In the genomic region with DNA sequence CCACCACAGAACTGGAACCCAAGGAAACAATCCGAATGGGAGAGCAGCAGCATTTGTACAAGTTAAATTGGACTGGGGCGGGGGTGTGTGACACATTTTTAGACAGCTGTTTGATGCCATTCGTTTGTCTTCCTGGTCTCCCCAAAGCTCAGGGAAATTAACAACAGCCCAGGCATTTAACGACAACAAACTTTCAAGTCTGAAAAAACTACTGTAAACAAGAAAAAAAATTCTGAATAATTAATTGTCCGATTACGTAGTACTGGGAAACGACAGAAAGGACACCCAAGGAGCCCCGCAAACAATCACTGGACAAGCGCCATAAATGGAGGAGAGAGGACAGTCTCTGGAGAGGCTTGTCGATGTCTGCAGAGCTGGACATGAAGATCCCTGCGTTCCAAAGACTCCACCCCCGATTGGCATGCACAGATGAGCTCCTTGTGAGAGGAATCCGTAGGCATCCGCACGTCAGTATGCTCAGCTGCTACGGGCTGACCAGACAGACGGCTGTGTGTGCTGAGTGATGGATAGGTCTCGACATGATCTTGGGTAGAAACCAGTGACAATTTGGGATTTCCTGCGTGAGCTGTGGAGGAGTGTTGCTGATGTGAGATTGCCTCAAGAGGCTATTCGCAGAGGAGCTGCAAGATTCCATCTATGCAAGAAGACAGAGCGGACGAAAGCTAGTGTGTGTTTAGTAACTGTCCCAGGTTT, we compare ENCODE assay signal across 19 mouse cellular contexts. TPM values are rescaled to one million over a fixed set of nuclear protein-coding genes. Genes with fewer than 3 reads are reported as not detected.
DNase-seq lines count a peak whose midpoint lies in the region; ATAC-seq and TF ChIP-seq lines count a peak whose summit lies in the region.
"Had no signal": no experiment of that assay in that cellular context is flagged by ENCODE, and none has a peak within 500 bp of the region (broad histone marks: within the 10 kb centered on the region; RNA-seq: fewer than 3 reads in every experiment).

No protein-coding gene starts in this region.

- H3K36me3 ChIP-seq in embryonic facial prominence, embryonic 14.5 days (ENCODE audit: control insufficient read depth, insufficient read depth, low read length): no peaks in the 10 kb centered on the region
- H3K36me3 ChIP-seq in embryonic facial prominence, embryonic 10.5 days (replicated peaks): no peaks in the 10 kb centered on the region
- H3K36me3 ChIP-seq in kidney, embryonic 15.5 days: no peaks in the 10 kb centered on the region
- H3K36me3 ChIP-seq in lung, postnatal 0 days (ENCODE audit: insufficient read depth, low read length): no peaks in the 10 kb centered on the region
- H3K36me3 ChIP-seq in stomach, embryonic 16.5 days (ENCODE audit: control insufficient read depth, insufficient read depth, low read length): no peaks in the 10 kb centered on the region
- H3K36me3 ChIP-seq: hindbrain, embryonic 10.5 days; limb, embryonic 12.5 days; liver, embryonic 15.5 days had no signal

- 71% methylated on average over 22 of the region's 22 CpGs for WGBS in embryonic facial prominence, embryonic 14.5 days
- 86% methylated on average over 22 of the region's 22 CpGs for WGBS in embryonic facial prominence, embryonic 10.5 days
- WGBS in kidney, embryonic 15.5 days: 69% methylated on average over 22 of the region's 22 CpGs
- 46% methylated on average over 22 of the region's 22 CpGs for WGBS in lung, postnatal 0 days
- WGBS in lung, adult 2 months: 52% methylated on average over 22 of the region's 22 CpGs
- 64% methylated on average over 22 of the region's 22 CpGs for WGBS in stomach, embryonic 16.5 days

- H3K4me1 ChIP-seq in embryonic facial prominence, embryonic 14.5 days (ENCODE audit: control insufficient read depth, insufficient read depth, low read length): no peaks in the 10 kb centered on the region
- peaks cover 5% of the 10 kb centered on the region; the same call in 1 of the 2 replicates for H3K4me1 ChIP-seq in embryonic facial prominence, embryonic 10.5 days
- peaks cover 6% of the 10 kb centered on the region; the same call in 1 of the 2 replicates for H3K4me1 ChIP-seq in kidney, embryonic 15.5 days
- no peaks in the 10 kb centered on the region for H3K4me1 ChIP-seq in lung, postnatal 0 days (ENCODE audit: insufficient read depth, low read depth, low read length)
- no peaks in the 10 kb centered on the region for H3K4me1 ChIP-seq in lung, adult 2 months (ENCODE audit: control insufficient read depth, insufficient read depth, low read length)
- H3K4me1 ChIP-seq in stomach, embryonic 16.5 days (ENCODE audit: control insufficient read depth, insufficient read depth, low read length): no peaks in the 10 kb centered on the region
- H3K4me1 ChIP-seq: liver, embryonic 15.5 days had no signal

- TF ChIP-seq CTCF in lung, postnatal 0 days (IDR thresholded peaks at IDR 0.05): no peak
- no peak for TF ChIP-seq CTCF in lung, adult 2 months (IDR thresholded peaks at IDR 0.05; ENCODE audit: insufficient read depth, low read length)

- no peak for TF ChIP-seq POLR2A in lung, adult 2 months (IDR thresholded peaks at IDR 0.05; ENCODE audit: borderline replicate concordance, extremely low read depth, low read depth, low read length)

- no peak overlapping the region for H3K4me3 ChIP-seq in embryonic facial prominence, embryonic 14.5 days (ENCODE audit: low read depth, low read length)
- H3K4me3 ChIP-seq in embryonic facial prominence, embryonic 10.5 days: no peak overlapping the region
- H3K4me3 ChIP-seq in kidney, embryonic 15.5 days (replicated peaks): no peak overlapping the region
- no peak overlapping the region for H3K4me3 ChIP-seq in lung, postnatal 0 days (ENCODE audit: low read depth, low read length)
- no peak overlapping the region for H3K4me3 ChIP-seq in lung, adult 2 months (replicated peaks; ENCODE audit: extremely low read depth, low read depth, low read length)
- H3K4me3 ChIP-seq in stomach, embryonic 16.5 days (replicated peaks; ENCODE audit: low read length): no peak overlapping the region
- H3K4me3 ChIP-seq: gastrocnemius, adult 2 months; hindbrain, embryonic 10.5 days; limb, embryonic 12.5 days; liver, embryonic 15.5 days had no signal

- TF ChIP-seq EP300 in lung, postnatal 0 days (IDR thresholded peaks at IDR 0.05): no peak

- DNase-seq in embryonic facial prominence, embryonic 14.5 days (ENCODE audit: low spot score): peak; percentile 61
- DNase-seq in embryonic facial prominence, embryonic 10.5 days (ENCODE audit: low spot score): no peak
- no peak for DNase-seq in kidney, postnatal 36 days
- DNase-seq in lung, postnatal 0 days (ENCODE audit: low spot score): peak; percentile 6
- DNase-seq in lung, adult 2 months: no peak
- DNase-seq in adrenal gland, postnatal 36 days: no peak
- DNase-seq: adrenal gland, adult 2 months; cerebellum, adult 9-11 months; gastrocnemius, adult 2 months; layer of hippocampus, adult 9-11 months had no signal

- no peak overlapping the region for H3K9ac ChIP-seq in embryonic facial prominence, embryonic 14.5 days (ENCODE audit: low read depth, low read length)
- H3K9ac ChIP-seq in kidney, embryonic 15.5 days: no peak overlapping the region
- no peak overlapping the region for H3K9ac ChIP-seq in lung, postnatal 0 days (replicated peaks; ENCODE audit: low read depth)
- H3K9ac ChIP-seq in stomach, embryonic 16.5 days (ENCODE audit: low read length): no peak overlapping the region
- H3K9ac ChIP-seq: limb, embryonic 12.5 days; liver, embryonic 15.5 days had no signal

- H3K27ac ChIP-seq in embryonic facial prominence, embryonic 14.5 days (replicated peaks; ENCODE audit: low read depth, low read length): no peak overlapping the region
- H3K27ac ChIP-seq in embryonic facial prominence, embryonic 10.5 days (replicated peaks): no peak overlapping the region
- 0 out of 2 replicates have a peak overlapping the region, but pooled peaks have one; percentile 3 for H3K27ac ChIP-seq in kidney, embryonic 15.5 days
- H3K27ac ChIP-seq in lung, postnatal 0 days (ENCODE audit: low read length): no peak overlapping the region
- H3K27ac ChIP-seq in stomach, embryonic 16.5 days (ENCODE audit: low read length): no peak overlapping the region
- H3K27ac ChIP-seq: gastrocnemius, adult 2 months; hindbrain, embryonic 10.5 days; limb, embryonic 12.5 days; liver, embryonic 15.5 days had no signal

- H3K4me2 ChIP-seq in embryonic facial prominence, embryonic 14.5 days (ENCODE audit: low read depth, low read length): no peak overlapping the region
- H3K4me2 ChIP-seq in kidney, embryonic 15.5 days: peak overlapping the region; percentile 20; the same call in 1 of the 2 replicates
- peak overlapping the region; percentile 22; the same call in 1 of the 2 replicates for H3K4me2 ChIP-seq in lung, postnatal 0 days (replicated peaks; ENCODE audit: low read depth, low read length)
- H3K4me2 ChIP-seq in stomach, embryonic 16.5 days (ENCODE audit: low read depth, low read length): 0 out of 2 replicates have a peak overlapping the region, but pooled peaks have one; percentile 2
- H3K4me2 ChIP-seq: heart, embryonic 11.5 days; limb, embryonic 12.5 days; liver, embryonic 15.5 days; midbrain, embryonic 11.5 days had no signal

- H3K27me3 ChIP-seq in embryonic facial prominence, embryonic 14.5 days (replicated peaks; ENCODE audit: control insufficient read depth, insufficient read depth, low read length): no peaks in the 10 kb centered on the region
- no peaks in the 10 kb centered on the region for H3K27me3 ChIP-seq in embryonic facial prominence, embryonic 10.5 days (replicated peaks; ENCODE audit: low read depth, poor library complexity, severe bottlenecking)
- no peaks in the 10 kb centered on the region for H3K27me3 ChIP-seq in kidney, embryonic 15.5 days
- no peaks in the 10 kb centered on the region for H3K27me3 ChIP-seq in lung, postnatal 0 days (replicated peaks; ENCODE audit: insufficient read depth, low read length)
- H3K27me3 ChIP-seq in stomach, embryonic 16.5 days (ENCODE audit: control insufficient read depth, insufficient read depth, low read length): no peaks in the 10 kb centered on the region
- H3K27me3 ChIP-seq: limb, embryonic 12.5 days; liver, embryonic 15.5 days had no signal

- H3K9me3 ChIP-seq in embryonic facial prominence, embryonic 14.5 days (ENCODE audit: control insufficient read depth, low read length): 0 out of 2 replicates have a peak, but pooled peaks cover 4% of the 10 kb centered on the region
- H3K9me3 ChIP-seq in embryonic facial prominence, embryonic 10.5 days: peaks cover 4% of the 10 kb centered on the region; the same call in 1 of the 2 replicates
- H3K9me3 ChIP-seq in kidney, embryonic 15.5 days (replicated peaks): no peaks in the 10 kb centered on the region
- no peaks in the 10 kb centered on the region for H3K9me3 ChIP-seq in lung, postnatal 0 days (ENCODE audit: low read length)
- peaks cover 5% of the 10 kb centered on the region; the same call in 1 of the 2 replicates for H3K9me3 ChIP-seq in stomach, embryonic 16.5 days (replicated peaks; ENCODE audit: control insufficient read depth, low read length)
- H3K9me3 ChIP-seq: liver, embryonic 15.5 days had no signal

- ATAC-seq in embryonic facial prominence, embryonic 14.5 days (ENCODE audit: low read depth): peak; percentile 55; the same call in 1 of the 2 replicates
- ATAC-seq in kidney, embryonic 15.5 days (replicated peaks; ENCODE audit: low FRiP score): no peak
- no peak for ATAC-seq in lung, postnatal 0 days
- no peak for ATAC-seq in stomach, embryonic 16.5 days (ENCODE audit: insufficient read depth, low FRiP score)
- ATAC-seq: intestine, embryonic 16.5 days had no signal

RNA-seq across cellular contexts. Expression of a gene that starts 21.0 kb away (rescaled TPM):
- 0.51 and 0.72 TPM in 2 replicates for polyA plus RNA-seq in embryonic facial prominence, embryonic 14.5 days (2014; fragmentation: Nextera tagmentation; extraction: Ambion mirVana)
- polyA plus RNA-seq in embryonic facial prominence, embryonic 10.5 days (2016; fragmentation: Nextera tagmentation; extraction: Ambion mirVana): 0.21 and 0.41 TPM in 2 replicates
- polyA plus RNA-seq in kidney, embryonic 15.5 days (2015; fragmentation: Nextera tagmentation; extraction: Ambion mirVana): 4.0 and 4.3 TPM in 2 replicates
- 0.58 and 0.64 TPM in 2 replicates for polyA plus RNA-seq in lung, postnatal 0 days (2015; fragmentation: Nextera tagmentation; extraction: Ambion mirVana)
- polyA plus RNA-seq in lung, adult 2 months (2012; rRNA removed): 0.17 and 0.26 TPM in 2 replicates
- polyA plus RNA-seq in stomach, embryonic 16.5 days (2015; fragmentation: Nextera tagmentation; extraction: Ambion mirVana): 0.29 and 0.34 TPM in 2 replicates
- not detected for total RNA-seq in adrenal gland, postnatal 36 days (2021)
- total RNA-seq: adrenal gland, adult 2 months; gastrocnemius, adult 2 months; neutrophil, adult 5-6 weeks had no signal
- polyA plus RNA-seq: liver, embryonic 15.5 days had no signal

Comparison
In these comparisons a context has a peak if more than half of its experiments do, and no peak if none do; other contexts are left out.
1. DNase-seq: peak in embryonic facial prominence, embryonic 14.5 days (single experiment) and lung, postnatal 0 days (single experiment); none in embryonic facial prominence, embryonic 10.5 days (single experiment), kidney, postnatal 36 days (0 of 2), lung, adult 2 months (single experiment) and adrenal gland, postnatal 36 days (0 of 2).